Mouse (Mus musculus) bone marrow, adult 2 months (tissue): Measurements from ENCODE around the gene P4hb. TPM values are rescaled to one million over a fixed set of nuclear protein-coding genes. Genes with fewer than 3 reads are reported as not detected.
"Not testable (repeated sequence)": the region's sequence is repeated elsewhere in the genome, so short reads cannot be mapped to it uniquely, and the experiment has no call there.

Experiments
- H3K27ac ChIP-seq: fragments of 200-500 bp; 2 replicates; pipeline ENCODE4 v1.5.1; 2012; ENCODE audit warnings: low read depth, mild to moderate bottlenecking, control low read depth, inconsistent platforms, low read length; ENCODE audit not compliant: control insufficient read depth, poor library complexity, insufficient read depth
- H3K4me1 ChIP-seq: fragments of 200-500 bp; 2 replicates; pipeline ENCODE4 v1.6.1; 2011; ENCODE audit warnings: low read length; ENCODE audit not compliant: control insufficient read depth, insufficient read depth
- H3K4me3 ChIP-seq: fragments of 200-500 bp; replicated peaks from 2 replicates; pipeline ENCODE3; 2011; ENCODE audit warnings: mild to moderate bottlenecking, low read depth, low read length, control low read depth; ENCODE audit not compliant: control insufficient read depth
- CTCF ChIP-seq: fragments of 200-500 bp; IDR thresholded peaks from 2 replicates; pipeline ENCODE4 v1.5.1; 2011; ENCODE audit warnings: low read length, control low read depth; ENCODE audit not compliant: control insufficient read depth, insufficient read depth
- POLR2A ChIP-seq: fragments of 200-500 bp; IDR thresholded peaks from 2 replicates; pipeline ENCODE4 v1.6.1; 2011; ENCODE audit warnings: low read depth, mild to moderate bottlenecking, control low read depth, low read length, borderline replicate concordance; ENCODE audit not compliant: control insufficient read depth
- WGBS: fragments of 180-500 bp; shearing (Covaris S2); methylation state at CpG from one replicate; pipeline ENCODE4 v1.1.7; 2018; 5-methylcytosine and 5-hydroxymethylcytosine counted together
- polyA plus RNA-seq: library from polyadenylated mRNA; stranded (reverse); fragments of >200 nt; gene quantifications from 2 replicates; pipeline ENCODE4 v1.2.4, GENCODE M21; 2011; ENCODE audit warnings: low replicate concordance; ENCODE audit not compliant: missing spikeins, insufficient read depth, insufficient read length

P4hb gene
- polyA plus RNA-seq, 1 experiment, result 236 TPM

GRCm38 (mm10) chr11:120568324-120568723, 4.7 kb downstream of the P4hb start:
- peaks cover 2% of the 10 kb centered on the region; the same call in 1 of the 2 replicates for H3K4me1 ChIP-seq
- TF ChIP-seq POLR2A (no peak), CTCF (no peak)
- no peak overlapping the region for H3K4me3 ChIP-seq
- 87% methylated on average over 6 of the region's 6 CpGs for WGBS
- no peak overlapping the region for H3K27ac ChIP-seq

GRCm38 (mm10) chr11:120565114-120565513, 7.9 kb downstream of the P4hb start:
- TF ChIP-seq CTCF (no peak), POLR2A (no peak)
- no peak overlapping the region for H3K27ac ChIP-seq
- no peak overlapping the region for H3K4me3 ChIP-seq
- H3K4me1 ChIP-seq, result no peaks in the 10 kb centered on the region
- 78% methylated on average over 9 of the region's 9 CpGs for WGBS

DNA sequence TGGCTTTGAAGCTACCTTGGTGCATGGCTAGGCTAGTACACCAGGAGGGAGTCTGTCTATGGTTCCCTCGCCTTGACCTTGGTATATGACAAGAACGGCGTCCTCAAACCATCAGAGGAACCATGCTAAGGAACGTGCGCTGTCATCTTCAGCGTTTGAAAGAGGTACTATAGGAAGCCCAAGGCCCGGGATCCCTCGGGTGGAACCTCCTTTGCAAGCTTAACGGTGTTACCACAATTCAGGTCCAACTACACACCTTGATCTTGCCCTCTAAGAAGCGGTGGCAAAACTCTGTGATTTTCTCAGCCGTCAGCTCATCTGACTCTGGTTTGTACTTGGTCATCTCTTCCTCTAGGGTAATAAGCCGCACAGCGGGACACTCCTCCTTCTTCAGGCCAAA, 10.1 kb downstream of the P4hb start:
- no peak for TF ChIP-seq CTCF
- WGBS, result 94% methylated on average over 13 of the region's 13 CpGs

GRCm38 (mm10) chr11:120560952-120561728, 11.9 kb downstream of the P4hb start:
- no peaks in the 10 kb centered on the region for H3K4me1 ChIP-seq
- no peak for TF ChIP-seq CTCF
- TF ChIP-seq POLR2A, result no peak
- H3K27ac ChIP-seq, result no peak overlapping the region
- H3K4me3 ChIP-seq, result no peak overlapping the region
- 86% methylated on average over 13 of the region's 13 CpGs for WGBS

More for the DNA sequence above, 10.1 kb downstream of the P4hb start:
- Histone ChIP-seq H3K4me3 (no peak overlapping the region), H3K27ac (no peak overlapping the region), H3K4me1 (no peaks in the 10 kb centered on the region)

- not testable (repeated sequence) for H3K4me3 ChIP-seq, H3K27ac ChIP-seq, H3K4me1 ChIP-seq
- 77% methylated on average over 6 of the region's 6 CpGs for WGBS
Observed at GRCm38 (mm10) chr11:120558843-120559242, 14.2 kb downstream of the P4hb start.

- TF ChIP-seq POLR2A (no peak), CTCF (no peak)
- Histone ChIP-seq H3K4me1 (no peaks in the 10 kb centered on the region; the same call in 1 of the 2 replicates), H3K27ac (no peak overlapping the region), H3K4me3 (no peak overlapping the region)
- WGBS, result 63% methylated on average over 2 of the region's 2 CpGs
Observed at GRCm38 (mm10) chr11:120555260-120555659, 17.8 kb downstream of the P4hb start.

- TF ChIP-seq CTCF (no peak), POLR2A (no peak)
- WGBS, result 76% methylated on average over 7 of the region's 7 CpGs
- no peak overlapping the region for H3K27ac ChIP-seq
- H3K4me3 ChIP-seq, result no peak overlapping the region
- H3K4me1 ChIP-seq, result peaks cover 3% of the 10 kb centered on the region
Observed at GRCm38 (mm10) chr11:120554834-120555233, 18.2 kb downstream of the P4hb start.

- 61% methylated on average over 5 of the region's 5 CpGs for WGBS
- H3K4me3 ChIP-seq, result no peak overlapping the region
- TF ChIP-seq POLR2A (no peak), CTCF (no peak)
- no peak overlapping the region for H3K27ac ChIP-seq
- H3K4me1 ChIP-seq, result peaks cover 4% of the 10 kb centered on the region
Observed at GRCm38 (mm10) chr11:120552736-120553135, 20.3 kb downstream of the P4hb start.
